Comparison of ENCODE assay signal across 11 mouse cellular contexts in genomic region chr13:60633945-60634344, GRCm38 (mm10). TPM values are rescaled to one million over a fixed set of nuclear protein-coding genes. Genes with fewer than 3 reads are reported as not detected.
DNase-seq lines count a peak whose midpoint lies in the region; ATAC-seq and TF ChIP-seq lines count a peak whose summit lies in the region.
"Had no signal": no experiment of that assay in that cellular context is flagged by ENCODE, and none has a peak within 500 bp of the region (broad histone marks: within the 10 kb centered on the region; RNA-seq: fewer than 3 reads in every experiment).

No protein-coding gene starts in this region.

- H3K27ac ChIP-seq in kidney, embryonic 15.5 days: 0 out of 2 replicates have a peak overlapping the region, but pooled peaks have one; percentile 18
- H3K27ac ChIP-seq in forebrain, embryonic 15.5 days (replicated peaks): peak overlapping the region; percentile 20; the same call in 1 of the 2 replicates
- H3K27ac ChIP-seq in heart, postnatal 0 days (ENCODE audit: low read depth): peak overlapping the region; percentile 55
- H3K27ac ChIP-seq in midbrain, embryonic 16.5 days (ENCODE audit: low read length): peak overlapping the region; percentile 58
- H3K27ac ChIP-seq: liver, embryonic 13.5 days; neural tube, embryonic 12.5 days had no signal

- WGBS in kidney, embryonic 15.5 days: 44% methylated on average over 6 of the region's 6 CpGs
- 35% methylated on average over 6 of the region's 6 CpGs for WGBS in forebrain, embryonic 15.5 days
- WGBS in heart, postnatal 0 days: 27% methylated on average over 6 of the region's 6 CpGs
- WGBS in midbrain, embryonic 16.5 days: 22% methylated on average over 6 of the region's 6 CpGs

- TF ChIP-seq EP300 in heart, postnatal 0 days (IDR thresholded peaks at IDR 0.05; ENCODE audit: low read depth): no peak

- no peak overlapping the region for H3K4me2 ChIP-seq in kidney, embryonic 15.5 days
- no peak overlapping the region for H3K4me2 ChIP-seq in forebrain, embryonic 15.5 days (replicated peaks)
- peak overlapping the region; percentile 31 for H3K4me2 ChIP-seq in heart, postnatal 0 days (ENCODE audit: low read depth, low read length)
- H3K4me2 ChIP-seq in midbrain, embryonic 16.5 days (ENCODE audit: low read length): peak overlapping the region; percentile 17; the same call in 1 of the 2 replicates
- H3K4me2 ChIP-seq: liver, embryonic 13.5 days; neural tube, embryonic 12.5 days had no signal

- H3K36me3 ChIP-seq in kidney, embryonic 15.5 days: no peaks in the 10 kb centered on the region
- H3K36me3 ChIP-seq in forebrain, embryonic 15.5 days: no peaks in the 10 kb centered on the region
- no peaks in the 10 kb centered on the region for H3K36me3 ChIP-seq in heart, postnatal 0 days (replicated peaks; ENCODE audit: control insufficient read depth, insufficient read depth, low read length)
- H3K36me3 ChIP-seq in midbrain, embryonic 16.5 days (ENCODE audit: control insufficient read depth, insufficient read depth, low read length): no peaks in the 10 kb centered on the region
- H3K36me3 ChIP-seq: liver, embryonic 13.5 days; neural tube, embryonic 12.5 days had no signal

- no peak for DNase-seq in kidney, postnatal 25 days
- DNase-seq in heart, postnatal 0 days (ENCODE audit: low spot score): no peak
- DNase-seq in cerebellum, adult 9-11 months: no peak
- DNase-seq: kidney, adult 2 months; liver, embryonic 13.5 days; lung, postnatal 4 days had no signal

- no peak overlapping the region for H3K9ac ChIP-seq in kidney, embryonic 15.5 days
- no peak overlapping the region for H3K9ac ChIP-seq in forebrain, embryonic 15.5 days (replicated peaks)
- H3K9ac ChIP-seq in heart, postnatal 0 days (replicated peaks; ENCODE audit: low read depth, low read length): no peak overlapping the region
- H3K9ac ChIP-seq in midbrain, embryonic 16.5 days (ENCODE audit: low read depth, low read length): no peak overlapping the region
- H3K9ac ChIP-seq: liver, embryonic 13.5 days; neural tube, embryonic 12.5 days had no signal

- TF ChIP-seq CTCF in heart, postnatal 0 days (IDR thresholded peaks at IDR 0.05; ENCODE audit: low read depth): no peak

- peaks cover 9% of the 10 kb centered on the region; the same call in 1 of the 2 replicates for H3K4me1 ChIP-seq in kidney, embryonic 15.5 days
- peaks cover 16% of the 10 kb centered on the region for H3K4me1 ChIP-seq in forebrain, embryonic 15.5 days
- peaks cover 29% of the 10 kb centered on the region for H3K4me1 ChIP-seq in heart, postnatal 0 days (ENCODE audit: control insufficient read depth, insufficient read depth)
- H3K4me1 ChIP-seq in midbrain, embryonic 16.5 days (ENCODE audit: control insufficient read depth, insufficient read depth, low read length): peaks cover 26% of the 10 kb centered on the region
- H3K4me1 ChIP-seq: liver, embryonic 13.5 days had no signal

- H3K9me3 ChIP-seq in kidney, embryonic 15.5 days (replicated peaks): no peaks in the 10 kb centered on the region
- H3K9me3 ChIP-seq in forebrain, embryonic 15.5 days: no peaks in the 10 kb centered on the region
- no peaks in the 10 kb centered on the region for H3K9me3 ChIP-seq in heart, postnatal 0 days (replicated peaks; ENCODE audit: control insufficient read depth, low read length)
- no peaks in the 10 kb centered on the region for H3K9me3 ChIP-seq in midbrain, embryonic 16.5 days (replicated peaks; ENCODE audit: control insufficient read depth, low read length, poor library complexity, severe bottlenecking)
- H3K9me3 ChIP-seq: liver, embryonic 13.5 days; neural tube, embryonic 12.5 days had no signal

- no peak for ATAC-seq in kidney, embryonic 15.5 days (replicated peaks; ENCODE audit: low FRiP score)
- ATAC-seq in forebrain, embryonic 15.5 days (replicated peaks): no peak
- peak; percentile 67 for ATAC-seq in heart, postnatal 0 days (ENCODE audit: insufficient read depth, low read depth)
- 0 out of 2 replicates have a peak, but pooled peaks have one; percentile 56 for ATAC-seq in midbrain, embryonic 16.5 days
- no peak for ATAC-seq in megakaryocyte progenitor cell, adult 5-6 weeks (replicated peaks; ENCODE audit: poor library complexity)

- H3K4me3 ChIP-seq in kidney, embryonic 15.5 days (replicated peaks): no peak overlapping the region
- no peak overlapping the region for H3K4me3 ChIP-seq in forebrain, embryonic 15.5 days
- H3K4me3 ChIP-seq in heart, postnatal 0 days (ENCODE audit: low read depth, low read length): no peak overlapping the region
- no peak overlapping the region for H3K4me3 ChIP-seq in midbrain, embryonic 16.5 days (ENCODE audit: low read depth, low read length)
- H3K4me3 ChIP-seq: liver, embryonic 13.5 days; neural tube, embryonic 12.5 days had no signal

- no peaks in the 10 kb centered on the region for H3K27me3 ChIP-seq in kidney, embryonic 15.5 days
- no peaks in the 10 kb centered on the region for H3K27me3 ChIP-seq in forebrain, embryonic 15.5 days
- H3K27me3 ChIP-seq in heart, postnatal 0 days (ENCODE audit: control insufficient read depth, insufficient read depth, low read length): no peaks in the 10 kb centered on the region
- no peaks in the 10 kb centered on the region for H3K27me3 ChIP-seq in midbrain, embryonic 16.5 days (ENCODE audit: control insufficient read depth, insufficient read depth, low read depth, low read length)
- H3K27me3 ChIP-seq: liver, embryonic 13.5 days; neural tube, embryonic 12.5 days had no signal

RNA-seq across cellular contexts. Expression of gene Dapk1, which starts 32.2 kb away (rescaled TPM):
- 21.9 and 26.0 TPM in 2 replicates for polyA plus RNA-seq in kidney, embryonic 15.5 days (2015; fragmentation: Nextera tagmentation; extraction: Ambion mirVana)
- 54.7 and 56.5 TPM in 2 replicates for polyA plus RNA-seq in forebrain, embryonic 15.5 days (2015; fragmentation: Nextera tagmentation; extraction: Ambion mirVana)
- total RNA-seq in heart, postnatal 0 days (2014; rRNA removed; ENCODE audit: low replicate concordance): 17.3 and 20.7 TPM in 2 replicates
- 6.1 TPM in 2 replicates for polyA plus RNA-seq in heart, postnatal 0 days (2015; fragmentation: Nextera tagmentation; extraction: Ambion mirVana)
- 44.6 and 47.5 TPM in 2 replicates for polyA plus RNA-seq in midbrain, embryonic 16.5 days (2015; fragmentation: Nextera tagmentation; extraction: Ambion mirVana)
- 3.2 and 5.1 TPM in 2 replicates for total RNA-seq in megakaryocyte progenitor cell, adult 5-6 weeks (2015)
- total RNA-seq in megakaryocyte progenitor cell, adult 5-6 weeks (2017): 2.2 and 2.8 TPM in 2 replicates

Comparison
In these comparisons a context has a peak if more than half of its experiments do, and no peak if none do; other contexts are left out.
1. ATAC-seq: peak in heart, postnatal 0 days (single experiment) and midbrain, embryonic 16.5 days (single experiment); none in kidney, embryonic 15.5 days (single experiment), forebrain, embryonic 15.5 days (single experiment) and megakaryocyte progenitor cell, adult 5-6 weeks (single experiment).
2. H3K4me2 ChIP-seq: peak in heart, postnatal 0 days (single experiment) and midbrain, embryonic 16.5 days (single experiment); none in kidney, embryonic 15.5 days (single experiment) and forebrain, embryonic 15.5 days (single experiment).
3. Peak in every context shown above with its lines, with median percentiles within 50 percentile points of each other: H3K27ac ChIP-seq.